Mouse (Mus musculus): Measurements from ENCODE around the gene Pop7. TPM values are rescaled to one million over a fixed set of nuclear protein-coding genes. Genes with fewer than 3 reads are reported as not detected.

Pop7 gene
- total and polyA plus RNA-seq, 3 experiments = 61.1 to 79.8 TPM; not detected in 1

GRCm38 (mm10) chr5:137524671-137525070 lies 22.4 kb upstream of the Pop7 start:
- TF ChIP-seq E2F4 (IDR thresholded peaks at IDR 0.05; ENCODE audit: borderline replicate concordance, low read depth, low read length) (no peak), HCFC1 (IDR thresholded peaks at IDR 0.05; ENCODE audit: low read depth, low read length) (no peak), ZMIZ1 (IDR thresholded peaks at IDR 0.05; ENCODE audit: low read depth, low read length) (no peak)
- no peaks in the 10 kb centered on the region for H3K9me3 ChIP-seq (replicated peaks; ENCODE audit: insufficient read depth, low read length)
- no peak overlapping the region for H3K27ac ChIP-seq (ENCODE audit: control insufficient read depth, low read depth, low read length)
- no peaks in the 10 kb centered on the region for H3K27me3 ChIP-seq (ENCODE audit: control insufficient read depth in 1 of 2, insufficient read depth in 2 of 2, low read length in 2 of 2)
- DNase-seq (ENCODE audit: low read depth, low spot score) = no peak
- H3K4me3 ChIP-seq (ENCODE audit: control insufficient read depth in 1 of 2, insufficient read depth in 1 of 2, low read depth in 2 of 2, low read length in 2 of 2) = no peak overlapping the region
- peaks cover 0 to 6% of the 10 kb centered on the region in 2 experiments; a peak in 3 of 4 replicates for H3K36me3 ChIP-seq (ENCODE audit: control insufficient read depth in 1 of 2, insufficient read depth in 2 of 2, low read length in 2 of 2)
- H3K79me2 ChIP-seq (ENCODE audit: control insufficient read depth, insufficient read depth, low read length, poor library complexity) = no peaks in the 10 kb centered on the region
- no peaks in the 10 kb centered on the region for H3K4me1 ChIP-seq (ENCODE audit: control insufficient read depth in 1 of 2, insufficient read depth in 2 of 2, low read length in 2 of 2)
- no peak overlapping the region for H3K9ac ChIP-seq (ENCODE audit: control insufficient read depth, low read depth, low read length, poor library complexity, severe bottlenecking)

- Histone ChIP-seq H3K27ac (ENCODE audit: control insufficient read depth, low read depth, low read length) (no peak overlapping the region), H3K79me2 (ENCODE audit: control insufficient read depth, insufficient read depth, low read length, poor library complexity) (no peaks in the 10 kb centered on the region), H3K9me3 (replicated peaks; ENCODE audit: insufficient read depth, low read length) (no peaks in the 10 kb centered on the region), H3K36me3 (ENCODE audit: control insufficient read depth in 1 of 2, insufficient read depth in 2 of 2, low read length in 2 of 2) (peaks cover 0 to 6% of the 10 kb centered on the region in 2 experiments; a peak in 3 of 4 replicates), H3K4me3 (ENCODE audit: control insufficient read depth in 1 of 2, insufficient read depth in 1 of 2, low read depth in 2 of 2, low read length in 2 of 2) (no peak overlapping the region), H3K9ac (ENCODE audit: control insufficient read depth, low read depth, low read length, poor library complexity, severe bottlenecking) (no peak overlapping the region), H3K27me3 (ENCODE audit: control insufficient read depth in 1 of 2, insufficient read depth in 2 of 2, low read length in 2 of 2) (no peaks in the 10 kb centered on the region), H3K4me1 (ENCODE audit: control insufficient read depth in 1 of 2, insufficient read depth in 2 of 2, low read length in 2 of 2) (no peaks in the 10 kb centered on the region)
- TF ChIP-seq ELF1 (IDR thresholded peaks at IDR 0.05; ENCODE audit: low read depth, low read length) (no peak), CTCF (IDR thresholded peaks at IDR 0.05 in 2 of 3, conservative IDR thresholded peaks at IDR 0.05 in 1 of 3; ENCODE audit: control insufficient read depth in 1 of 3, insufficient read depth in 1 of 3, low read depth in 2 of 3, low read length in 3 of 3, poor library complexity in 1 of 3, severe bottlenecking in 1 of 3) (no peak), TAL1 (IDR thresholded peaks at IDR 0.05; ENCODE audit: low read length) (no peak)
- DNase-seq (ENCODE audit: low read depth, low spot score) = no peak
These were observed 21.9 kb upstream of the Pop7 start for GRCm38 (mm10) chr5:137524251-137524515.

DNA sequence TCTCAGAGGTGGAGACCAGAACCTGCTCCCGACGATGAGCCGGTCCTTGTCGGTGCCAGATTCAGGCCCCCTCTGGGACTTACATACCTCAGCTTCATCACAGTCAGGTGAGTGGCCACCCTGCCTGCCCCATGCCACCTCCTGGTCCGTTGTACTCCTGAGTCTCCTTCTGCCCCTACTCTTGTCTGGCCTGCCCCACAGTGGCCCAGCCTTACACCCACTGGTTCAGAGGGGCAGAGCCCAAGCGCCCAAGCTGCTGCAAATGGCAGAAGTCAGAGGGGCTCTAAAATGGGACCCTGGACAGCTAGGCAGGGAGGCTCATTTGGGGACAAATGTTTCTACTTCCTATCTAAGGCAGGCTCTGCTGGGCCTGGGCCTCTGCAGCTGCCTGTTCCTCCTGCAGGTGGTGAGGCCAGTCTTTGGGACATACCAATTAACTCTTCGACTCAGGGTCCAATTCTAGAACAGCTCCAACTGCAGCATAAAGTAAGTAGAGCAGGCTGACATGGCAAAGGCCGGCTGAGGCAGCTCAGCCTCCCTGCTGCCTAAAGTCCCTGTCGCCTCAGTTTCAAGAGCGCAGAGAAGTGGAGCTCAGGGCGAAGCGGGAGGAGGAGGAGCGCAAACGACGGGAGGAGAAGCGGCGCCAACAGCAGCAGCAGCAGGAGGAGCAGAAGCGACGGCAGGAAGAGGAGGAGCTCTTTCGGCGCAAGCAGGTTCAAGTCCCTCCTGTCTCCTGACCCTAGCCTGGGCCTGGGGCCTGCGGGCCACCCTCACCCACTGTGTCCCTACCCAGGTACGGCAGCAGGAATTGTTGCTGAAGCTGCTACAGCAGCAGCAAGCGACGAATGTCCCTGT lies 21.3 kb upstream of the Pop7 start:
- Histone ChIP-seq H3K36me3 (ENCODE audit: control insufficient read depth in 1 of 2, insufficient read depth in 2 of 2, low read length in 2 of 2) (peaks cover 0 to 6% of the 10 kb centered on the region in 2 experiments; a peak in 3 of 4 replicates), H3K4me3 (ENCODE audit: control insufficient read depth in 1 of 2, insufficient read depth in 1 of 2, low read depth in 2 of 2, low read length in 2 of 2) (no peak overlapping the region), H3K27me3 (ENCODE audit: control insufficient read depth in 1 of 2, insufficient read depth in 2 of 2, low read length in 2 of 2) (no peaks in the 10 kb centered on the region), H3K4me1 (ENCODE audit: control insufficient read depth in 1 of 2, insufficient read depth in 2 of 2, low read length in 2 of 2) (no peaks in the 10 kb centered on the region), H3K27ac (ENCODE audit: control insufficient read depth, low read depth, low read length) (no peak overlapping the region), H3K79me2 (ENCODE audit: control insufficient read depth, insufficient read depth, low read length, poor library complexity) (no peaks in the 10 kb centered on the region), H3K9ac (ENCODE audit: control insufficient read depth, low read depth, low read length, poor library complexity, severe bottlenecking) (no peak overlapping the region), H3K9me3 (replicated peaks; ENCODE audit: insufficient read depth, low read length) (no peaks in the 10 kb centered on the region)
- TF ChIP-seq MXI1 (IDR thresholded peaks at IDR 0.05; ENCODE audit: low read depth, low read length) (no peak), NELFE (IDR thresholded peaks at IDR 0.05; ENCODE audit: low read depth, low read length) (no peak), KAT2A (conservative IDR thresholded peaks at IDR 0.05; ENCODE audit: low read depth, low read length) (no peak)
- DNase-seq (ENCODE audit: low read depth, low spot score) = no peak
